In genomic region chr14:18828661-18829060, GRCm38 (mm10) we compare ENCODE assay signal across 29 mouse cellular contexts.
DNase-seq lines count a peak whose midpoint lies in the region; ATAC-seq and TF ChIP-seq lines count a peak whose summit lies in the region.
"Had no signal": no experiment of that assay in that cellular context is flagged by ENCODE, and none has a peak within 500 bp of the region (broad histone marks: within the 10 kb centered on the region; RNA-seq: fewer than 3 reads in every experiment).

No protein-coding gene starts in this region.

- H3K27ac ChIP-seq in layer of hippocampus, adult 2 months = peak overlapping the region; percentile 81
- peak overlapping the region; percentile 47; the same call in 1 of the 2 replicates for H3K27ac ChIP-seq in lung, embryonic 16.5 days (ENCODE audit: low read length)
- no peak overlapping the region for H3K27ac ChIP-seq in liver, postnatal 0 days (ENCODE audit: low read depth)
- H3K27ac ChIP-seq: embryonic facial prominence, embryonic 13.5 days; embryonic facial prominence, embryonic 15.5 days; forebrain, embryonic 10.5 days; forebrain, embryonic 12.5 days had no signal

- no peak overlapping the region for H3K9ac ChIP-seq in lung, embryonic 16.5 days (ENCODE audit: low read length)
- H3K9ac ChIP-seq in liver, postnatal 0 days (replicated peaks) = no peak overlapping the region
- H3K9ac ChIP-seq: embryonic facial prominence, embryonic 13.5 days; embryonic facial prominence, embryonic 15.5 days; forebrain, embryonic 12.5 days had no signal

- ATAC-seq in lung, embryonic 16.5 days (ENCODE audit: low read depth) = peak; percentile 65
- no peak for ATAC-seq in liver, postnatal 0 days
- ATAC-seq: activated CD4-positive, CD25-positive, alpha-beta regulatory T cell, adult 4 months; CD4-positive, CD25-positive, alpha-beta regulatory T cell, adult 4 months; forebrain, embryonic 14.5 days; Patski had no signal

- no peak for TF ChIP-seq EP300 in liver, postnatal 0 days (IDR thresholded peaks at IDR 0.05; ENCODE audit: low read depth)

- H3K36me3 ChIP-seq in lung, embryonic 16.5 days (ENCODE audit: control insufficient read depth, insufficient read depth, low read length) = no peaks in the 10 kb centered on the region
- no peaks in the 10 kb centered on the region for H3K36me3 ChIP-seq in liver, postnatal 0 days (replicated peaks; ENCODE audit: insufficient read depth, low read length)
- H3K36me3 ChIP-seq: embryonic facial prominence, embryonic 13.5 days; embryonic facial prominence, embryonic 15.5 days; forebrain, embryonic 10.5 days; forebrain, embryonic 12.5 days; G1E had no signal

- no peak for TF ChIP-seq CTCF in layer of hippocampus, adult 2 months (conservative IDR thresholded peaks at IDR 0.05)
- no peak for TF ChIP-seq CTCF in liver, postnatal 0 days (IDR thresholded peaks at IDR 0.05; ENCODE audit: low read depth)

- 58% methylated on average over 1 of the region's 1 CpGs for WGBS in lung, embryonic 16.5 days
- WGBS in liver, postnatal 0 days (ENCODE audit: insufficient replicate concordance) = 73% methylated on average over 1 of the region's 1 CpGs

- DNase-seq in layer of hippocampus, adult 2 months (ENCODE audit: low spot score in 2 of 2) = no peak
- no peak for DNase-seq in layer of hippocampus, postnatal 10 days (ENCODE audit: low spot score in 2 of 2)
- no peak for DNase-seq in lung, adult 18-20 months
- peak; percentile 19 for DNase-seq in lung, postnatal 10 days
- peak; percentile 38 for DNase-seq in lung, postnatal 36 days
- DNase-seq in liver, postnatal 0 days = no peak
- DNase-seq in kidney, postnatal 10 days = no peak
- DNase-seq: adrenal gland, adult 8-10 months; adrenal gland, postnatal 14 days; adrenal gland, postnatal 36 days; B cell, adult 2 months; cerebellum, adult 11-12 months; cerebellum, adult 2 months; cerebellum, adult 9-10 months; cerebellum, postnatal 14 days; cerebellum, postnatal 36 days; embryo, embryonic 11 days had no signal

- H3K4me1 ChIP-seq in lung, embryonic 16.5 days (replicated peaks; ENCODE audit: control insufficient read depth, insufficient read depth, low read length) = 0 out of 2 replicates have a peak, but pooled peaks cover 6% of the 10 kb centered on the region
- H3K4me1 ChIP-seq in liver, postnatal 0 days (ENCODE audit: insufficient read depth) = no peaks in the 10 kb centered on the region
- H3K4me1 ChIP-seq: forebrain, embryonic 10.5 days; forebrain, embryonic 12.5 days had no signal

- H3K4me3 ChIP-seq in layer of hippocampus, adult 2 months = no peak overlapping the region
- no peak overlapping the region for H3K4me3 ChIP-seq in lung, embryonic 16.5 days (ENCODE audit: low read length)
- H3K4me3 ChIP-seq in liver, postnatal 0 days (ENCODE audit: low read depth, low read length) = no peak overlapping the region
- H3K4me3 ChIP-seq: embryonic facial prominence, embryonic 13.5 days; embryonic facial prominence, embryonic 15.5 days; erythroblast, embryonic 14.5 days; forebrain, embryonic 10.5 days; forebrain, embryonic 12.5 days had no signal

- no peaks in the 10 kb centered on the region for H3K27me3 ChIP-seq in lung, embryonic 16.5 days (ENCODE audit: control insufficient read depth, insufficient read depth, low read depth, low read length)
- H3K27me3 ChIP-seq in liver, postnatal 0 days (ENCODE audit: insufficient read depth, low read length) = no peaks in the 10 kb centered on the region
- H3K27me3 ChIP-seq: CH12.LX; embryonic facial prominence, embryonic 13.5 days; embryonic facial prominence, embryonic 15.5 days; forebrain, embryonic 12.5 days; Patski had no signal

- H3K9me3 ChIP-seq in lung, embryonic 16.5 days (ENCODE audit: control insufficient read depth, low read length) = no peaks in the 10 kb centered on the region
- no peaks in the 10 kb centered on the region for H3K9me3 ChIP-seq in liver, postnatal 0 days (ENCODE audit: low read length)
- H3K9me3 ChIP-seq: embryonic facial prominence, embryonic 13.5 days; embryonic facial prominence, embryonic 15.5 days; forebrain, embryonic 10.5 days; forebrain, embryonic 12.5 days had no signal

- H3K4me2 ChIP-seq in lung, embryonic 16.5 days (ENCODE audit: low read depth, low read length) = no peak overlapping the region
- H3K4me2 ChIP-seq in liver, postnatal 0 days (ENCODE audit: low read depth, low read length) = no peak overlapping the region
- H3K4me2 ChIP-seq: embryonic facial prominence, embryonic 13.5 days; embryonic facial prominence, embryonic 15.5 days; forebrain, embryonic 12.5 days had no signal

Comparison
In these comparisons a context has a peak if more than half of its experiments do, and no peak if none do; other contexts are left out.
1. DNase-seq: peak in lung, postnatal 10 days (single experiment) and lung, postnatal 36 days (single experiment); none in layer of hippocampus, adult 2 months (0 of 2), layer of hippocampus, postnatal 10 days (0 of 2), lung, adult 18-20 months (0 of 2), liver, postnatal 0 days (single experiment) and kidney, postnatal 10 days (single experiment).